Mouse (Mus musculus) myocyte (in vitro differentiated cells): ENCODE measurements around the gene Camk2n1. TPM values are rescaled to one million over a fixed set of nuclear protein-coding genes. Genes with fewer than 3 reads are reported as not detected.

Experiments
- H3K27me3 ChIP-seq: one replicate; pipeline ENCODE4 v1.6.1; 2011; ENCODE audit not compliant: control insufficient read depth, insufficient read depth, insufficient read length
- H3K36me3 ChIP-seq: one replicate; pipeline ENCODE4 v1.6.1; 2011; ENCODE audit not compliant: control insufficient read depth, insufficient read depth
- H3K4me2 ChIP-seq: one replicate; pipeline ENCODE4 v1.6.1; 2011; ENCODE audit warnings: low read depth, control low read depth
- H3K4me3 ChIP-seq: one replicate; pipeline ENCODE4 v1.5.1; 2011; ENCODE audit warnings: mild to moderate bottlenecking, control low read depth, moderate library complexity
- H3K79me2 ChIP-seq: one replicate; pipeline ENCODE4 v1.6.1; 2011; ENCODE audit not compliant: control insufficient read depth, insufficient read depth
- H3ac ChIP-seq: one replicate; pipeline ENCODE4 v1.6.1; 2011; ENCODE audit not compliant: control insufficient read depth, insufficient read length
- CEBPB ChIP-seq: IDR thresholded peaks from 2 replicates; pipeline ENCODE4 v1.6.1; 2011; ENCODE audit warnings: mild to moderate bottlenecking, moderate library complexity; ENCODE audit not compliant: poor library complexity, insufficient read depth, severe bottlenecking
- E2F4 ChIP-seq: IDR thresholded peaks from one replicate; pipeline ENCODE4 v1.6.1; 2011; ENCODE audit warnings: mild to moderate bottlenecking, control low read depth, moderate library complexity; ENCODE audit not compliant: insufficient read depth
- MAX ChIP-seq: IDR thresholded peaks from one replicate; pipeline ENCODE4 v1.6.1; 2011; ENCODE audit warnings: low read depth, mild to moderate bottlenecking, control low read depth
- MYOD1 ChIP-seq, 3 experiments: IDR thresholded peaks; one replicate each; pipeline ENCODE4 v1.6.1; 2011; ENCODE audit warnings: control low read depth in 2 of 3, low read depth in 2 of 3, mild to moderate bottlenecking in 2 of 3, moderate library complexity in 1 of 3; ENCODE audit not compliant: insufficient read length in 2 of 3, control insufficient read depth in 1 of 3
- MYOG ChIP-seq, 3 experiments: IDR thresholded peaks; one replicate each; pipeline ENCODE4 v1.6.1; 2011; ENCODE audit warnings: control low read depth in 2 of 3, low read depth in 2 of 3, mild to moderate bottlenecking in 2 of 3; ENCODE audit not compliant: insufficient read length in 2 of 3, control insufficient read depth in 1 of 3, insufficient read depth in 1 of 3
- POLR2A ChIP-seq: IDR thresholded peaks from one replicate; pipeline ENCODE4 v1.6.1; 2011; ENCODE audit warnings: low read depth, mild to moderate bottlenecking, control low read depth, moderate library complexity; ENCODE audit not compliant: insufficient read length
- POLR2AphosphoS2 ChIP-seq: IDR thresholded peaks from one replicate; pipeline ENCODE4 v1.6.1; 2011; ENCODE audit warnings: low read depth, control low read depth; ENCODE audit not compliant: insufficient read length
- REST ChIP-seq: IDR thresholded peaks from one replicate; pipeline ENCODE4 v1.6.1; 2011; ENCODE audit warnings: mild to moderate bottlenecking, control low read depth, moderate library complexity; ENCODE audit not compliant: insufficient read depth, insufficient read length
- SRF ChIP-seq: IDR thresholded peaks from one replicate; pipeline ENCODE4 v1.6.1; 2011; ENCODE audit warnings: low read depth; ENCODE audit not compliant: control insufficient read depth, insufficient read length
- TCF12 ChIP-seq: IDR thresholded peaks from one replicate; pipeline ENCODE4 v1.6.1; 2011; ENCODE audit warnings: mild to moderate bottlenecking, control low read depth; ENCODE audit not compliant: poor library complexity, insufficient read depth, severe bottlenecking
- TCF3 ChIP-seq: IDR thresholded peaks from one replicate; pipeline ENCODE4 v1.6.1; 2011; ENCODE audit warnings: low read depth, control low read depth; ENCODE audit not compliant: insufficient read length
- USF1 ChIP-seq: IDR thresholded peaks from one replicate; pipeline ENCODE4 v1.6.1; 2011; ENCODE audit warnings: low read depth, mild to moderate bottlenecking, control low read depth, moderate library complexity
- polyA plus RNA-seq: library from polyadenylated mRNA; unstranded; fragments of >200 nt; fragmentation: generic; extraction: Trizol; gene quantifications from one replicate; pipeline ENCODE4 v1.2.1, GENCODE M21; 2012; ENCODE audit warnings: missing spikeins

The Camk2n1 gene
- polyA plus RNA-seq, 1 experiment, result 0.48 TPM

DNA sequence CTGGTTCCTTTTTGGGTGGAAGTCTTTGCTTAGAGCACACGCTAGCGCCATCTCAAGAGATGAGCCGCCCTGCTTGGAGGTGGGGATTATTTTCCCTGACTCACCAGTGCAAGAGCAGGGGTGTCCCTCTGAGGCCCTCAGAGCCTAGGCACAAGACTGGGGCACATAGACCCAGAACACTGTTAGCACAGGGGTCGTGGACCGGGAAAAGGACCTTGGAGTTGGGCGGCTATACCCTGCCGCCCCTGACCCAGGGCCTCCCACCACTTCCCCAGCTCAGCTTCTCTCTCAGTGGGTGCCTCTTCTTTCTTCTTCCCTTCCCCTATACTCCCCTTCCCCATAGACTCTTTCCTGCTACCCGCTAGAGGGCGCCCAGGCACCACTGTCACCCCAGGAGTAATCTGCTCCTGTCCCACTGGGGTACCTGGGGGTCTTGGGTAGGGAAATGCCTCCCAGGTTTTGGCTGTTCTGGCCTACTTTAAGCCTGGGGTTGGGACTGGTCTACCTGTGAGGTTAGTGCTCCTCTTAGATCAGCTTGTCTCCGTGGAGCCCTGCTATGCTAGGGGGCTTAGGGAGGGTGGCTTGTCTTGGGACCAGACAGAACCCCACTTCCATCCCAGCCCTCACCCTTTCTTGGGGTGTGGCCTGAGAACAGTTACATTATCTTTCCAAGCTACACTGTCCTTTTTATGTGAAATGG lies 51.2 kb downstream of the Camk2n1 start:
- Histone ChIP-seq H3K27me3 (peaks cover 25% of the 10 kb centered on the region), H3K79me2 (no peaks in the 10 kb centered on the region)

DNA sequence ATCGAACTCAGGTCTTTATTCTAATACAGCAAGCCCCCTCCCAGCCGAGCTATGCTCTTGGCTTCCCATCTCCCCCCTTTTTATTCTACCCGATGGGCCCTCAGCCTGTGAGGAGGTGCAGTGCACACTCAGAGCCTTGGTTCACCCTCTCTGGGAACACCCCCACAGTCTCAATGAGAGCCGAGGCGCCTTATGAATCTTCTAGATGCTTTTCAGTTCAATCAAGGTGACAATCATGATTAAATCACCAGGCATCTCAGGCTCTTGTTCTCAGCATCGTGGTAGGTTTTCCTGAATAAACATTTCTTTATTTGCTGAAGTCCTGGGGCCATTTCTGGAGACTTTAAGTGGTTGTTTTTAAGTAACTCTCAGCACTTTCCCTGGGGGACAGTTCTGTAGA lies 53.8 kb downstream of the Camk2n1 start:
- Histone ChIP-seq H3K79me2 (no peaks in the 10 kb centered on the region), H3K4me3 (no peak overlapping the region), H3K4me2 (no peak overlapping the region), H3ac (no peak overlapping the region), H3K36me3 (no peaks in the 10 kb centered on the region), H3K27me3 (peaks cover 36% of the 10 kb centered on the region)
- no peak for TF ChIP-seq POLR2AphosphoS2
- TF ChIP-seq TCF12, result no peak
- no peak for TF ChIP-seq POLR2A
- TF ChIP-seq E2F4, result no peak
- no peak for TF ChIP-seq MYOD1 (IDR thresholded peaks at IDR 0.05; ENCODE audit: control insufficient read depth in 1 of 3, insufficient read length in 2 of 3, low read depth in 2 of 3)

More for the DNA sequence above, 51.2 kb downstream of the Camk2n1 start:
- no peak overlapping the region for H3K4me2 ChIP-seq
- no peak overlapping the region for H3ac ChIP-seq
- H3K4me3 ChIP-seq, result no peak overlapping the region
- TF ChIP-seq TCF3 (no peak), E2F4 (no peak), MAX (no peak), POLR2AphosphoS2 (no peak), MYOD1 (IDR thresholded peaks at IDR 0.05; ENCODE audit: control insufficient read depth in 1 of 3, insufficient read length in 2 of 3, low read depth in 2 of 3) (no peak), TCF12 (no peak), POLR2A (no peak), MYOG (IDR thresholded peaks at IDR 0.05; ENCODE audit: control insufficient read depth in 1 of 3, insufficient read depth in 1 of 3, insufficient read length in 2 of 3, low read depth in 2 of 3) (no peak), CEBPB (no peak), SRF (no peak), USF1 (no peak), REST (no peak)
- no peaks in the 10 kb centered on the region for H3K36me3 ChIP-seq

Other genes starting within 250 kb of the Camk2n1 start
- gene Hp1bp3, start 238.0 kb upstream of the Camk2n1 start, polyA plus RNA-seq, result 54.7 TPM
- gene Sh2d5, start 203.9 kb upstream of the Camk2n1 start, polyA plus RNA-seq, result 0.08 TPM
- 0.20 TPM for gene Kif17, start 203.9 kb upstream of the Camk2n1 start, polyA plus RNA-seq
- 162 TPM for gene Ddost, start 149.6 kb upstream of the Camk2n1 start, polyA plus RNA-seq
- 60.9 TPM for gene Pink1, start 128.0 kb upstream of the Camk2n1 start, polyA plus RNA-seq
- 6.0 TPM for gene Cda, start 86.3 kb upstream of the Camk2n1 start, polyA plus RNA-seq
- gene Fam43b, start 57.8 kb upstream of the Camk2n1 start, polyA plus RNA-seq, result not detected
- 36.2 TPM for gene Mul1, start 19.6 kb upstream of the Camk2n1 start, polyA plus RNA-seq
- gene Vwa5b1, start 181.6 kb downstream of the Camk2n1 start, polyA plus RNA-seq, result not detected